Mouse (Mus musculus): Measurements from ENCODE around the gene Gm21477. TPM values are rescaled to one million over a fixed set of nuclear protein-coding genes. Genes with fewer than 3 reads are reported as not detected.
"Not testable (repeated sequence)": the region's sequence is repeated elsewhere in the genome, so short reads cannot be mapped to it uniquely, and the experiment has no call there.

Gm21477 gene
- not detected for total RNA-seq (2021)

DNA sequence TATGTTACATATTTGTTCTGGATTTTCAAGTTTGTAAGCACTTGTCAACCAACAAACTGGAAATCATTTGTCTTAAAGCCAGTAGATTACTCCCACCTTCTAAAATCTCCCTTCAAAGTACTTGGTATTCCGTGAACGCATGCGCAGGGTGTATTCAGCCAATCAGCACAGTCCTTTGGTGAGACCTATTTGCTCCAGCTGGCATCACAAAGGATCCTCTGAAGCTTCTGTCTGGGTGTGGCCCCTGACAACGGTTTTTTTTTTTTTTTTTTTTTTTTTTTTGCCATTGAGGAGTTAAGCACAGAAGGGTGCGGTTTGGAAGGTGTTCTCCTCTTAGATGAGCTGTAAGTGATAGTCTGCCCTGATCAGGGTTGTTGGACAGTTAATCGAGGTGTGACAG, at the start of gene Gm21477:
Gene Gm21477, plus strand, starts transcription at position 301 of the 400 bp plus-strand sequence.
- DNase-seq; intact Hi-C loops (cut with DNase I): not testable (repeated sequence)
